Mouse (Mus musculus) layer of hippocampus, adult 18-20 months (tissue): ENCODE data around the gene Nrxn3. TPM values are rescaled to one million over a fixed set of nuclear protein-coding genes. Genes with fewer than 3 reads are reported as not detected.

ENCODE experiments used
- DNase-seq, 2 experiments: peaks; one replicate each; pipeline ENCODE4 v3.0.0; 2022; ENCODE audit warnings: low spot score in 2 of 2
- microRNA-seq, 2 experiments: library from miRNA; unstranded; fragments of <30 nt; microRNA quantifications; one replicate each; pipeline ENCODE4 v1.2.0; 2021
- total RNA-seq, 2 experiments: library from RNA; stranded (reverse); gene quantifications; 2 replicates each; pipeline ENCODE4 v1.2.3; 2021

The Nrxn3 gene
- total RNA-seq, 2 experiments from 2014 or later = 175 to 204 TPM

- no peak for DNase-seq
Observed at GRCm38 (mm10) chr12:90229062-90229461, 1506.4 kb downstream of the Nrxn3 start.

GRCm38 (mm10) chr12:90236093-90236492 is 1513.4 kb downstream of the Nrxn3 start:
- no peak for DNase-seq

GRCm38 (mm10) chr12:90260301-90260700 is 1537.6 kb downstream of the Nrxn3 start:
- no peak for DNase-seq

- DNase-seq = no peak
Observed at GRCm38 (mm10) chr12:90268111-90268510, 1545.4 kb downstream of the Nrxn3 start.

GRCm38 (mm10) chr12:90270763-90271379 is 1548.2 kb downstream of the Nrxn3 start:
- no peak for DNase-seq

- DNase-seq = peak; percentile 3 to 63
Observed at GRCm38 (mm10) chr12:90274621-90275236, 1552.1 kb downstream of the Nrxn3 start.

GRCm38 (mm10) chr12:90281236-90281635 is 1558.6 kb downstream of the Nrxn3 start:
- DNase-seq = no peak

GRCm38 (mm10) chr12:90283022-90283421 is 1560.3 kb downstream of the Nrxn3 start:
- DNase-seq = no peak

GRCm38 (mm10) chr12:90302671-90303070 is 1580.0 kb downstream of the Nrxn3 start:
- no peak for DNase-seq

GRCm38 (mm10) chr12:90331806-90332205 is 1609.1 kb downstream of the Nrxn3 start:
- DNase-seq = no peak

GRCm38 (mm10) chr12:90332459-90332858 is 1609.8 kb downstream of the Nrxn3 start:
- no peak for DNase-seq

- no peak for DNase-seq
Observed at GRCm38 (mm10) chr12:90337496-90338228, 1615.0 kb downstream of the Nrxn3 start.

- DNase-seq = no peak
Observed at GRCm38 (mm10) chr12:90338229-90338557, 1615.5 kb downstream of the Nrxn3 start.

Small RNA genes within 50 kb of the gene (microRNA-seq; reads per million reads assigned to microRNA genes)
- gene Gm23989 (0 reads per million in 2 experiments), gene Gm27313 (0 reads per million in 2 experiments)
